Mouse (Mus musculus): Measurements from ENCODE around the gene Fam221b. TPM values are rescaled to one million over a fixed set of nuclear protein-coding genes. Genes with fewer than 3 reads are reported as not detected.
A peak's percentile ranks its signal among the peaks of the same experiment; 100 is the strongest.

Gene Fam221b
- polyA plus RNA-seq, 1 experiment from 2014 or later = 3.4 TPM

DNA sequence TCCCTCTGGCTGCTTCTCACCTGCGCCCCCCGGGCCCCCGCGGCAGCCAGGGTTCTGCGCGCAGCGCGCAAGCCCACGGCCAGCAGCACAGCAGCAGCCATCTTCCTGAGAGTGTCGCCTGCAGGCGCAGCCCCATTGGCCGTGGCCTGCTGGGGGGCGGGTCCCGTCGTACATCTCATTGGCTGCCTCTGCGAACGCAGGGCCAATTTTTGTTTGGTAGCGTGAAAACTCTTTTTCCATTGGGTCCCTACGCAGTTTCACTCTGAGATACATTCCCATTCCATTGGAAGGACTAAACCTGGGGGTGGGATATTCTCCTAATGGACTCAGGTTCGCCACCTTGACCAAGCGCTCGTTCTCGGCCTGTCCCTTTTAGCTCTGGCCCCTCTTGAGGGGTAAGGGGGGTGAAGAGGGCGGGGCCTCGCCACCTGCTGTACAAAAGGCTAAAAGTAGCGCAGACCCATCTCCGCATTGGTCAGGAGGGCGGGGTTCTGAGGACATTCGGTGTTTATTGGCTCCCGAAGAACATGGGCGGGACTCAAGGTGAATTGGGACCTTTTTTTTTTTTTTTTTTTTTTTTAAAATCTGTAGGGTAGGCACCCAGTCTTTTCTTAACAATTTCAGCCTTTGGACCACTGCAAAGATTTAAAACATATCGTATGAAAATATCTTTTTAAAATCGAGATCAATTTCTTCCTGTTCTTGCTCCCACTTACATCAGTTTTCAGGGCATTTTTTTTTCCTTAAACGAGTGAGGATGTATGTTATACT is 12.4 kb downstream of the Fam221b start, which contains the start of gene Hint2:
Gene Hint2 (minus strand): TSS at position 128 of the 771 bp plus-strand sequence.
- WGBS = 1% methylated on average over 31 of the region's 34 CpGs
- peak within 1 kb of the TSS; percentile 92 for H3K9ac ChIP-seq
- peak within 1 kb of the TSS; percentile 87 for H3K27ac ChIP-seq
- peak within 1 kb of the TSS; percentile 79 for H3K4me3 ChIP-seq
- ATAC-seq (ENCODE audit: insufficient number of reproducible peaks, insufficient read depth, low FRiP score, low TSS enrichment, low read depth) = peak; percentile 94
- peaks cover 15% of the 10 kb centered on the region for H3K4me1 ChIP-seq
- no peaks in the 10 kb centered on the region for H3K9me3 ChIP-seq
- H3K36me3 ChIP-seq = peaks cover 2% of the 10 kb centered on the region
- peaks cover 19% of the 10 kb centered on the region for H3K27me3 ChIP-seq
- peak within 1 kb of the TSS; percentile 88 for H3K4me2 ChIP-seq

DNA sequence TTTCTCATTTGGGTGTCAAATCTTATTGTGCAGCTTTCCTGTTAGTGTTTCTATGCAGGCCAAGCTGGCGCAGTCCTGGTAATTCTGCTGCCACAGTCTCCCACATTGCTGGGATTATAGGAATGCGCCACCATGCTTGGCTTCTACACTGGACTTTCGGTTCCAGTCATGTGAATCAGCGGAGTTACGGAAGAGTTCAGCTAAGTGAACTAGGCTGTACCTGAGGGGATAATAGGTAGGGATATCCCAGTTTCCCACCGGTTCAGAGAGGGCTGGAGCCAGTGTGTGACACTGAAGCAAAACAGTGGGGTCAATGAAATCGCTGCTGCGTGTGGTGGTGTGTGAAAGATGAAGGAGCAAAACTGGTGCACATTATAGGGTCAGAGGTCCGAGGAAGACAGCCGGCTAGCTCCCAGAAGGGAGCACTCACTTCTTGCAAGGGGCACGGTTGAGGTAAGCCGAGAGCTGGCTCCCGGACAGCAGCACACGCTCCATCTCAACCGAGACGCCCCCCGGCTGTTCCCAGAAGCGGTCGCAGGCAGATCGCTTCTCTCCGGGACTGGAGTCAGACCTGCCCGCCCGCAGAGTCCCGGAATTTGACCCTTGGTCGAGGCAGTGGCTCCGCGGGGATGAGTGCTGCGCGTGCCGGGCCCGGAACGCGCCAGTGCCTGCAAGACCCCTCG is 13.1 kb downstream of the Fam221b start:
- H3K9me3 ChIP-seq = no peaks in the 10 kb centered on the region
- H3K27me3 ChIP-seq = peaks cover 12% of the 10 kb centered on the region; the same call in 1 of the 2 replicates
- ATAC-seq (ENCODE audit: insufficient number of reproducible peaks, insufficient read depth, low FRiP score, low TSS enrichment, low read depth) = no peak; the same call in none of the 2 replicates
- 6% methylated on average over 24 of the region's 34 CpGs for WGBS
- H3K36me3 ChIP-seq = peaks cover 8% of the 10 kb centered on the region
- peak overlapping the region; percentile 92 for H3K9ac ChIP-seq
- H3K4me2 ChIP-seq = peak overlapping the region; percentile 88
- peaks cover 15% of the 10 kb centered on the region for H3K4me1 ChIP-seq
- peak overlapping the region; percentile 87 for H3K27ac ChIP-seq
- peak overlapping the region; percentile 79 for H3K4me3 ChIP-seq

DNA sequence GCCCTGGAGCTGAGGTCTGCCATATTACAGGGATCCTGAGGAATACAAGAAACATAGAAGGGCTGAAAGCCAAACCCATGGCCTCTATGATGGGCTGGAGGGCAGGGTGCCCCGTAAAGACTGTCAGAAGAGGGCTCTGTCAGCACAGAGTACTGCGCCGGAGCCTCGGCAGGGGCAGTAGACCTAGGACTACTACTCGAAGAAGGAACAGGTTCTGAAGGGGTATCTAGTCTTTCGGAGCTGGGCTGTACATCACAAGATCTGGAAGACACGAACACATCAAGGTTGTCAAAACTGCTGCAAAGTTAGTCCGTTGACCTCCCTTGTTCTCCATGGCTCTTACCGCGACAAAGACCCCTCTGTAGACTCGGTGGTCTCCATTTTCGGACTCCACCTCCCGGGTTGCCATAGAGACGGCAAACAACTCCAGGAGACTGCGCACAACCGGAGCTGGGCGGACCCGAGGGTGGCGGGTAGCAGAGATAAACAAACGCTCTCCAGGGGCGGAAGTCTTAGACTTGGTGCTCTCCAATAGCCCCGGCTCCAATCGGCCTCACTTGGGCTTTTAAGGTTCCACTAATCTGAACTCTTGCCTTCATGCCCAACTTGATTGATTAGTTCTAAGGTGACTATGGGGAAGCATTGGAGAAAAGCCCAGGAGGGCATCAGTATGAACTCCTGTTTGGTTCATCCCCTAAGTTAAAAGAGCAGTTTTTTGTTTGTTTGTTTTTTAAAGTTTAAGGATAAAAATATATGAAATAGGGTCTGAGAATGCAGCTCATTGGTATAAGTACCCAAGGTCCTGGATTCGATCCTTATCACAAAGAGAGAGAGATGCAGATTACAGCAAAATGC is 15.6 kb downstream of the Fam221b start, which contains the start of gene Spag8:
Gene Spag8 (minus strand): TSS at position 434 of the 855 bp plus-strand sequence.
- no peak within 1 kb of the TSS for H3K27ac ChIP-seq
- peaks cover 28% of the 10 kb centered on the region for H3K36me3 ChIP-seq
- peak within 1 kb of the TSS; percentile 32 for H3K4me3 ChIP-seq
- no peak for ATAC-seq (ENCODE audit: insufficient number of reproducible peaks, insufficient read depth, low FRiP score, low TSS enrichment, low read depth)
- H3K9ac ChIP-seq = peak within 1 kb of the TSS; percentile 54
- H3K4me1 ChIP-seq = peaks cover 15% of the 10 kb centered on the region
- WGBS = 13% methylated on average over 24 of the region's 24 CpGs
- H3K4me2 ChIP-seq = peak within 1 kb of the TSS; percentile 54
- 0 out of 2 replicates have a peak, but pooled peaks cover 7% of the 10 kb centered on the region for H3K9me3 ChIP-seq
- H3K27me3 ChIP-seq = no peaks in the 10 kb centered on the region

DNA sequence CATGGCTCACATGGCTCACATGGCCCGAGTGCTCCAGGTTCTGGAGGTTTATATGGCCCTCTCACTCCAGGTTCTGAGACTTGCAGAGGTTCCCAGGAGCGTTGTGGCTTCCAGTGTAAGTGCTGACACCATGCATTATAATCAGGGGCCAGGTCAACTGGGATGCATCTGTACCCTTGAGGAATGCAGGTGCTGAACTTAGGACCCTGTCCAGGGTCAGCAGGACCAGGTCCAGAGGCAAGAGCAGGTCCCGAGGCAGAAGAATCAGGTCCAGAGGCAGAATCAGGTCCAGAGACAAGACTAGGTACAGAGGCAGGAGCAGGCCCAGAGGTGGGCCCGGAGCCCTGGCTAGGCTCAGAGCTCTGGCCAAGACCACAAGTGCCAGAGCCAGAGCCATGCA is 16.2 kb downstream of the Fam221b start:
- H3K36me3 ChIP-seq = peaks cover 30% of the 10 kb centered on the region
- ATAC-seq (ENCODE audit: insufficient number of reproducible peaks, insufficient read depth, low FRiP score, low TSS enrichment, low read depth) = no peak
- H3K27ac ChIP-seq = no peak overlapping the region
- 0 out of 2 replicates have a peak, but pooled peaks cover 7% of the 10 kb centered on the region for H3K9me3 ChIP-seq
- no peaks in the 10 kb centered on the region for H3K27me3 ChIP-seq
- 92% methylated on average over 4 of the region's 4 CpGs for WGBS
- peak overlapping the region; percentile 54 for H3K9ac ChIP-seq
- H3K4me3 ChIP-seq = 0 out of 2 replicates have a peak overlapping the region, but pooled peaks have one; percentile 32
- peaks cover 15% of the 10 kb centered on the region for H3K4me1 ChIP-seq
- H3K4me2 ChIP-seq = peak overlapping the region; percentile 54

DNA sequence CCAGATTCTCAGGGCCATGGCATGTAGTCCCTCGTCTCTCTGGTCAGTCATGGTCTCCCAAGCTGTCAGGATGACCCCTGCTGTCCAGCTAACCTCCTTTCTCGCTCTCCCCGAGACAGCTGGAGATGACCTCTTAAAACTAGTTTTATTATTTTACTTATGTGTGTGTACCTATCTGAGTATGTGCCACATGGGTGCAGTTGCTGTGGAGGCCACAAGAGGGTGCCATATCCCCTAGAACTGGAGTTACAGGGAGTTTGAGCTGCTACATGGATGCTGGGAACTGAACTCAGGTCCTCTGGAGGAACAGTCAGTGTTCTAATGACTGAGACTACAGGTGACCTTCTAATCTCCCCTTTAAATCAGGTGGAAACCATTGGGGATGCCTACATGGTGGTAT is 19.2 kb downstream of the Fam221b start:
- H3K9me3 ChIP-seq = 0 out of 2 replicates have a peak, but pooled peaks cover 7% of the 10 kb centered on the region
- H3K27ac ChIP-seq = no peak overlapping the region
- no peak overlapping the region for H3K4me2 ChIP-seq
- no peak overlapping the region for H3K9ac ChIP-seq
- H3K4me3 ChIP-seq = no peak overlapping the region
- 92% methylated on average over 3 of the region's 3 CpGs for WGBS
- peaks cover 47% of the 10 kb centered on the region for H3K36me3 ChIP-seq
- no peak for ATAC-seq (ENCODE audit: insufficient number of reproducible peaks, insufficient read depth, low FRiP score, low TSS enrichment, low read depth)
- 0 out of 2 replicates have a peak, but pooled peaks cover 4% of the 10 kb centered on the region for H3K4me1 ChIP-seq
- no peaks in the 10 kb centered on the region for H3K27me3 ChIP-seq

DNA sequence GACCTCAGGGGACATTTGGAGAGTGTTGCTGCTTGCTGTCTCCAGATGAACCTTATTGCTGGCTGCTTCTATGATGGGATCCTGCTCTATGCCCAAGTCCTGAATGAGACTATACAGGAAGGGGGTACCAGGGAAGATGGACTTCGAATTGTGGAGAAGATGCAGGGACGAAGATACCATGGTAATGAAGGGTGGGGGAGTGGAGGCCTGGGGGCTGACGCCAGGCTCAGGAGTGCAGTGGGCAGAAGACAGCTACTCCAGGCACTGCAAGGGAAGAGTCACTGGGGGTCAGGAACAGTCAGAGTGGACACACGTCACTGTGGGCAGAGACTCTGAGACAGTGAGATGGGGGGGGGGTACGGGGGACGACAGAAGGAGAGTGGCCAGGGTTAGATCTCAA is 28.5 kb downstream of the Fam221b start:
- Histone ChIP-seq H3K4me2 (no peak overlapping the region), H3K27me3 (no peaks in the 10 kb centered on the region), H3K9me3 (no peaks in the 10 kb centered on the region), H3K36me3 (peaks cover 41% of the 10 kb centered on the region), H3K4me3 (no peak overlapping the region), H3K27ac (no peak overlapping the region), H3K9ac (no peak overlapping the region), H3K4me1 (peaks cover 12% of the 10 kb centered on the region)
- ATAC-seq (ENCODE audit: insufficient number of reproducible peaks, insufficient read depth, low FRiP score, low TSS enrichment, low read depth) = peak; percentile 22; the same call in 1 of the 2 replicates
- 81% methylated on average over 6 of the region's 6 CpGs for WGBS

DNA sequence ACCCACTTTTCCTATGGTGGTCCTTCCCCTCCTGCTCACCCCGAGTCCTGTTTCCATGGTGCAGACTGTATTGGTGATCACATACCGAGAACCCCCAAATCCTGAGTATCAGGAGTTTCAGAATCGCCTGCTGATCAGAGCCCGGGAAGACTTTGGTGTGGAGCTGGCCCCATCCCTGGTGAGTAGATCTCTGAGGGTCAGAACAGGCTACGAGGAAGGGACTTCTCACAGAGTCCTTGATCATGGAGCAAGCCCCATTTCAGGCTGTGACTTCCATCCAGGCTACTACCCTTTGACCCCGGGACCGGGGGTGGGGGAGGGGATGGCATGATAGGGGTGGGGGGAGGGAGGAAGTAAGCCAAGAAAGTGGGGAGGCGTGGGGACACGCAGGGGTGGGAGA is 28.9 kb downstream of the Fam221b start:
- H3K4me1 ChIP-seq = peaks cover 12% of the 10 kb centered on the region
- no peak for ATAC-seq (ENCODE audit: insufficient number of reproducible peaks, insufficient read depth, low FRiP score, low TSS enrichment, low read depth)
- H3K4me3 ChIP-seq = no peak overlapping the region
- no peak overlapping the region for H3K27ac ChIP-seq
- no peaks in the 10 kb centered on the region for H3K9me3 ChIP-seq
- H3K27me3 ChIP-seq = no peaks in the 10 kb centered on the region
- 62% methylated on average over 9 of the region's 9 CpGs for WGBS
- no peak overlapping the region for H3K9ac ChIP-seq
- peaks cover 38% of the 10 kb centered on the region for H3K36me3 ChIP-seq
- H3K4me2 ChIP-seq = no peak overlapping the region

DNA sequence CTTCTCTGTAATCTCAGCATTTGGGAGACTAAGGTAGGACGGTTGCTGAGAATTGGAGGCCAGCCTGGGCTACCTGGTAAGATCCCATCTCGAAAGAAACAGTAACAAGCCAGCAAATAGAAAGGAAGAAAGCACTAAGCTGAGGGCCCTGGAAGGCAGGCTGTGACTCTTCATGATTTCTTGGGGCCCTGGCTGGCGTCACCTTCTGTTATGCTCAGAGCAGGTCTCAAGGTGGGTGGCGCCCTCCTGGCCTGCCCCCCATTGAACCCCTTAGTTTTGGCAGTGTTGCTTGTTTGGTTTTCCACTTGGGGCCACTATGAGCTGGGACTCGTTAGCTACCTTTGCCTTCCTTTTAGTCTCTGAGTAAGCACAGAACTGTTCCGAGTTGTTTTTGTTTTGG is 32.2 kb downstream of the Fam221b start:
- no peak overlapping the region for H3K27ac ChIP-seq
- H3K27me3 ChIP-seq = peaks cover 7% of the 10 kb centered on the region; the same call in 1 of the 2 replicates
- ATAC-seq (ENCODE audit: insufficient number of reproducible peaks, insufficient read depth, low FRiP score, low TSS enrichment, low read depth) = no peak
- H3K36me3 ChIP-seq = peaks cover 9% of the 10 kb centered on the region; the same call in 1 of the 2 replicates
- peaks cover 38% of the 10 kb centered on the region for H3K4me1 ChIP-seq
- no peak overlapping the region for H3K4me2 ChIP-seq
- no peak overlapping the region for H3K4me3 ChIP-seq
- H3K9me3 ChIP-seq = no peaks in the 10 kb centered on the region
- 0 out of 2 replicates have a peak overlapping the region, but pooled peaks have one; percentile 17 for H3K9ac ChIP-seq
- 65% methylated on average over 6 of the region's 6 CpGs for WGBS

DNA sequence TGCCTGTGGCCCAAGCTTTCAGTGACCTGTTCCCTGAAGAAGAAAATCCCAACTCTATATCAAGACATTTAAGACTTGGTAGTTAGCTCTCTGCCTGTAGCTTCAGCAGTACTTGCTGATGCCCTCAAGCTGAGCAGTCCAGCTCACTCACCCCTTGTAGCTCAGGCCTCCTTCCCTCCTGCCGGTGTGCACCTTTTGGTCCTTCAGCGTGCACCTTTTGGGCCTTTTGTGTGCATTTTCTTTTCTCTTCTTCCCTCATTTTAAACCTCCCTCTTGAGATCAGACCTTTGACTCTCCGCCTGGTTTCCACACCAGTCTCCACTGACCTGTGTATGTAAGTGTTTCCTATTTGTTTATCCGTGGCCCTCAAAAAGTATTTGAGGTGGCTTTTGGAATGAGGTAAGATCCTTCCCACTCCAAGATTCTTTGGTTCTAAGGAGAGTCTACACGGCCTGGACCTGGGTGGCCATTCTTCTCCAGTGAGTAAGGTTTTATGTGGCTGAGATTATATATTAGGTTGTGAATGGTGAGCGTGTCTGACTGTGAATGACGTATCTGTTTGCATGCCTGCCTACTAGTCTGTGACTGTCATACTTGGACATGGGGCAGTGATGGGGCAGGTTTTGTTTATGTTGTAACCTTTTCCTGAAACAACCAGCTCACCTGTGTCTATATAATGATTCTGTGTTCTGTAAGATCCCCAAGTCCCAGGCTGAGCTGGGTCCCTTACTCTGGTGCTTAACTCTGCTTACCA is 34.1 kb downstream of the Fam221b start:
- no peaks in the 10 kb centered on the region for H3K36me3 ChIP-seq
- 88% methylated on average over 7 of the region's 7 CpGs for WGBS
- ATAC-seq (ENCODE audit: insufficient number of reproducible peaks, insufficient read depth, low FRiP score, low TSS enrichment, low read depth) = no peak
- peaks cover 52% of the 10 kb centered on the region for H3K4me1 ChIP-seq
- H3K4me2 ChIP-seq = no peak overlapping the region
- no peak overlapping the region for H3K27ac ChIP-seq
- no peak overlapping the region for H3K4me3 ChIP-seq
- H3K27me3 ChIP-seq = peaks cover 7% of the 10 kb centered on the region; the same call in 1 of the 2 replicates
- H3K9me3 ChIP-seq = no peaks in the 10 kb centered on the region
- H3K9ac ChIP-seq = no peak overlapping the region

DNA sequence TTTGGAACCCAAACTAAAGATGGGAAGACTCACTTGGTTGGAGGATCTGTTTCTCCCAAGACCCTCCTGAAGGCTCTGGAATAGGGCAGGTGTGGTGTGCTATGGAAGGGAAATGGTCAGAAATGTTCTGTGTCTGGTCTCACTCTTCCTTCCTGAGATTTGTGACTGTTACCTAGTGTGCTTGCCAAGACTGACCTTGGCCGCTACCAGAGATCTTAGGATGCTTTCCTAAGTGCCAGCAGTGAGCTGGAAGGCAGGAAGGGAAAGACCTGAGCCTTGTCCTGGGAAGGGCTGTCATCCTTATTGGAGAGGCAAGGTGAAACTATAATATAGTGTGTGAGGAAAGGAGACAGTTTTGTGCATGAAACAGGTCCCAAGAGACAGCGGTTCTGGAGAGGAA is 35.2 kb downstream of the Fam221b start:
- 96% methylated on average over 2 of the region's 2 CpGs for WGBS
- no peak overlapping the region for H3K27ac ChIP-seq
- H3K36me3 ChIP-seq = no peaks in the 10 kb centered on the region
- peaks cover 7% of the 10 kb centered on the region; the same call in 1 of the 2 replicates for H3K27me3 ChIP-seq
- H3K9me3 ChIP-seq = no peaks in the 10 kb centered on the region
- H3K4me3 ChIP-seq = 0 out of 2 replicates have a peak overlapping the region, but pooled peaks have one; percentile 3
- ATAC-seq (ENCODE audit: insufficient number of reproducible peaks, insufficient read depth, low FRiP score, low TSS enrichment, low read depth) = no peak
- peaks cover 49% of the 10 kb centered on the region for H3K4me1 ChIP-seq
- H3K9ac ChIP-seq = 0 out of 2 replicates have a peak overlapping the region, but pooled peaks have one; percentile 96
- peak overlapping the region; percentile 83 for H3K4me2 ChIP-seq

Data from embryonic facial prominence, embryonic 13.5 days (tissue).